Mouse (Mus musculus) bone marrow macrophage, adult 2 months (primary cell): Measurements from ENCODE around the gene Syn3.

Experiments used
- CTCF ChIP-seq: IDR thresholded peaks from 2 replicates; pipeline ENCODE4 v1.5.1; 2012; ENCODE audit warnings: low read depth, mild to moderate bottlenecking, low read length, moderate library complexity
- POLR2A ChIP-seq: IDR thresholded peaks from 2 replicates; pipeline ENCODE4 v1.6.1; 2012; ENCODE audit warnings: mild to moderate bottlenecking, low read depth, low read length, borderline replicate concordance

DNA sequence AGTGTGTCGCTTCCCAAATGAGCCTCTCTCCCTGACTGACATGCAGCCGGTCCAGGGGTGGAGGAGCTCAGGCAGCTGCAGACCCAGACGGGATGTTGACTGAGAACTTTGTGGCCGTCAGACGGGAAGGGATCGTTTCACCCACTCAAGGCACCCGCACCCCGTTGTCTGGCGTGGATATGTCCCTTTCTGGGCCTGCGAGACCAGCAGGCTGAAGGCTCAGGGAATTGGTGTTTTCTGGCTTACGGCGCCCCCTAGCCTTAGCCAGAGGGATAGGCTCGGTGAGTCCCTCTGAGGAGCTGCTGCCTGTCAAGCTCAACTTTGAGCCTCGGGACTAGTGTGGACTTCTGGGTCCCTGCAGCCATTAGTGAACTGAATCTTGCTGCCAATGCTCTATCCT is 202.6 kb downstream of the Syn3 start:
- TF ChIP-seq CTCF (peak; percentile 91), POLR2A (no peak)
